Mouse (Mus musculus) liver, embryonic 12.5 days (tissue): ENCODE measurements around the gene Ocrl. TPM values are rescaled to one million over a fixed set of nuclear protein-coding genes. Genes with fewer than 3 reads are reported as not detected.

Experiments used
- ATAC-seq: fragments of 200-750 bp; cut with Nextera tagmentation; 2 replicates; pipeline ENCODE4 v1.8.0; 2017; ENCODE audit warnings: moderate number of reproducible peaks, mild to moderate bottlenecking, moderate library complexity
- H3K27ac ChIP-seq: fragments of 300-500 bp; sonication (generic); 2 replicates; pipeline ENCODE4 v1.5.1; 2016; ENCODE audit warnings: mild to moderate bottlenecking
- H3K27me3 ChIP-seq: fragments of 300-500 bp; sonication (generic); replicated peaks from 2 replicates; pipeline ENCODE4 v1.6.1; 2016; ENCODE audit warnings: mild to moderate bottlenecking, moderate library complexity
- H3K36me3 ChIP-seq: fragments of 300-500 bp; sonication (generic); 2 replicates; pipeline ENCODE4 v1.6.1; 2016; ENCODE audit warnings: mild to moderate bottlenecking, moderate library complexity
- H3K4me1 ChIP-seq: fragments of 300-500 bp; sonication (generic); 2 replicates; pipeline ENCODE4 v1.6.1; 2016
- H3K4me2 ChIP-seq: fragments of 300-500 bp; sonication (generic); 2 replicates; pipeline ENCODE4 v1.6.1; 2016; ENCODE audit warnings: mild to moderate bottlenecking, moderate library complexity
- H3K4me3 ChIP-seq: fragments of 300-500 bp; sonication (generic); 2 replicates; pipeline ENCODE4 v1.5.1; 2016; ENCODE audit warnings: mild to moderate bottlenecking, moderate library complexity
- H3K9ac ChIP-seq: fragments of 300-500 bp; sonication (generic); 2 replicates; pipeline ENCODE4 v1.6.1; 2016; ENCODE audit warnings: mild to moderate bottlenecking, moderate library complexity
- H3K9me3 ChIP-seq: fragments of 300-500 bp; sonication (generic); replicated peaks from 2 replicates; pipeline ENCODE4 v1.6.1; 2016; ENCODE audit warnings: mild to moderate bottlenecking, moderate library complexity
- WGBS: fragments of 180-500 bp; shearing (Covaris S2); methylation state at CpG from one replicate; pipeline ENCODE4 v1.1.7; 2016; ENCODE audit not compliant: insufficient replicate concordance; 5-methylcytosine and 5-hydroxymethylcytosine counted together
- polyA plus RNA-seq: library from polyadenylated mRNA; unstranded; fragments of >200 nt; fragmentation: Nextera tagmentation; extraction: Ambion mirVana; gene quantifications from 2 replicates; pipeline ENCODE4 v1.2.1, GENCODE M21; 2016

The Ocrl gene
- polyA plus RNA-seq, 1 experiment from 2014 or later, result 5.8 TPM

- Histone ChIP-seq H3K4me2 (no peak overlapping the region), H3K36me3 (peaks cover 3% of the 10 kb centered on the region; the same call in 1 of the 2 replicates), H3K9me3 (no peaks in the 10 kb centered on the region), H3K4me3 (no peak overlapping the region), H3K9ac (no peak overlapping the region), H3K27me3 (no peaks in the 10 kb centered on the region), H3K4me1 (no peaks in the 10 kb centered on the region), H3K27ac (no peak overlapping the region)
- no peak for ATAC-seq
- 54% methylated on average over 3 of the region's 3 CpGs for WGBS
Observed at GRCm38 (mm10) chrX:47927981-47928380, 15.8 kb downstream of the Ocrl start.

GRCm38 (mm10) chrX:47930449-47930848 is 18.3 kb downstream of the Ocrl start:
- no peak for ATAC-seq
- Histone ChIP-seq H3K4me2 (no peak overlapping the region), H3K27me3 (no peaks in the 10 kb centered on the region), H3K9ac (no peak overlapping the region), H3K9me3 (no peaks in the 10 kb centered on the region), H3K4me1 (no peaks in the 10 kb centered on the region), H3K27ac (no peak overlapping the region), H3K36me3 (peaks cover 4% of the 10 kb centered on the region; the same call in 1 of the 2 replicates), H3K4me3 (no peak overlapping the region)
- WGBS, result 52% methylated on average over 3 of the region's 3 CpGs

- Histone ChIP-seq H3K4me3 (no peak overlapping the region), H3K27ac (no peak overlapping the region), H3K4me2 (no peak overlapping the region), H3K9me3 (no peaks in the 10 kb centered on the region), H3K27me3 (no peaks in the 10 kb centered on the region), H3K9ac (no peak overlapping the region), H3K36me3 (peaks cover 8% of the 10 kb centered on the region; the same call in 1 of the 2 replicates), H3K4me1 (no peaks in the 10 kb centered on the region)
- no peak for ATAC-seq
- WGBS, result 59% methylated on average over 11 of the region's 11 CpGs
Observed at GRCm38 (mm10) chrX:47934352-47934751, 22.2 kb downstream of the Ocrl start.

- ATAC-seq, result no peak
- Histone ChIP-seq H3K4me3 (no peak overlapping the region), H3K4me1 (no peaks in the 10 kb centered on the region), H3K27ac (no peak overlapping the region), H3K27me3 (no peaks in the 10 kb centered on the region), H3K4me2 (no peak overlapping the region), H3K36me3 (0 out of 2 replicates have a peak, but pooled peaks cover 5% of the 10 kb centered on the region), H3K9ac (no peak overlapping the region), H3K9me3 (no peaks in the 10 kb centered on the region)
- WGBS, result 64% methylated on average over 5 of the region's 5 CpGs
Observed at GRCm38 (mm10) chrX:47936885-47937284, 24.7 kb downstream of the Ocrl start.

GRCm38 (mm10) chrX:47937740-47938139 is 25.6 kb downstream of the Ocrl start:
- H3K27ac ChIP-seq, result no peak overlapping the region
- no peaks in the 10 kb centered on the region for H3K27me3 ChIP-seq
- no peak for ATAC-seq
- WGBS, result 59% methylated on average over 2 of the region's 2 CpGs
- no peak overlapping the region for H3K4me3 ChIP-seq
- H3K9ac ChIP-seq, result no peak overlapping the region
- H3K4me2 ChIP-seq, result no peak overlapping the region
- H3K4me1 ChIP-seq, result no peaks in the 10 kb centered on the region
- no peaks in the 10 kb centered on the region for H3K9me3 ChIP-seq
- 0 out of 2 replicates have a peak, but pooled peaks cover 5% of the 10 kb centered on the region for H3K36me3 ChIP-seq

- Histone ChIP-seq H3K36me3 (peaks cover under 1% of the 10 kb centered on the region; the same call in 1 of the 2 replicates), H3K27ac (no peak overlapping the region), H3K4me3 (no peak overlapping the region), H3K9me3 (no peaks in the 10 kb centered on the region), H3K4me1 (no peaks in the 10 kb centered on the region), H3K4me2 (no peak overlapping the region), H3K9ac (no peak overlapping the region), H3K27me3 (no peaks in the 10 kb centered on the region)
- WGBS, result 74% methylated on average over 3 of the region's 3 CpGs
- ATAC-seq, result no peak
Observed at GRCm38 (mm10) chrX:47949729-47950128, 37.5 kb downstream of the Ocrl start.

GRCm38 (mm10) chrX:47962579-47962978 is 50.4 kb downstream of the Ocrl start:
- Histone ChIP-seq H3K4me1 (no peaks in the 10 kb centered on the region), H3K4me3 (no peak overlapping the region), H3K27ac (no peak overlapping the region), H3K4me2 (no peak overlapping the region), H3K36me3 (no peaks in the 10 kb centered on the region), H3K9me3 (no peaks in the 10 kb centered on the region), H3K9ac (no peak overlapping the region), H3K27me3 (no peaks in the 10 kb centered on the region)
- WGBS, result 75% methylated on average over 3 of the region's 3 CpGs
- no peak for ATAC-seq

GRCm38 (mm10) chrX:47970371-47970770 is 58.2 kb downstream of the Ocrl start:
- H3K27ac ChIP-seq, result no peak overlapping the region
- no peak overlapping the region for H3K4me2 ChIP-seq
- no peak for ATAC-seq
- H3K9ac ChIP-seq, result no peak overlapping the region
- H3K27me3 ChIP-seq, result no peaks in the 10 kb centered on the region
- WGBS, result 84% methylated on average over 4 of the region's 4 CpGs
- H3K9me3 ChIP-seq, result no peaks in the 10 kb centered on the region
- H3K4me1 ChIP-seq, result no peaks in the 10 kb centered on the region
- no peaks in the 10 kb centered on the region for H3K36me3 ChIP-seq
- no peak overlapping the region for H3K4me3 ChIP-seq

- H3K9me3 ChIP-seq, result no peaks in the 10 kb centered on the region
- no peak for ATAC-seq
- H3K27ac ChIP-seq, result no peak overlapping the region
- H3K9ac ChIP-seq, result no peak overlapping the region
- H3K4me1 ChIP-seq, result no peaks in the 10 kb centered on the region
- no peak overlapping the region for H3K4me3 ChIP-seq
- no peak overlapping the region for H3K4me2 ChIP-seq
- H3K27me3 ChIP-seq, result no peaks in the 10 kb centered on the region
- H3K36me3 ChIP-seq, result no peaks in the 10 kb centered on the region
- 78% methylated on average over 3 of the region's 3 CpGs for WGBS
Observed at GRCm38 (mm10) chrX:47970864-47971263, 58.7 kb downstream of the Ocrl start.

GRCm38 (mm10) chrX:47971366-47972128 is 59.4 kb downstream of the Ocrl start:
- no peak overlapping the region for H3K4me2 ChIP-seq
- no peaks in the 10 kb centered on the region for H3K36me3 ChIP-seq
- H3K27me3 ChIP-seq, result no peaks in the 10 kb centered on the region
- no peak for ATAC-seq
- WGBS, result 62% methylated on average over 10 of the region's 10 CpGs
- H3K9me3 ChIP-seq, result no peaks in the 10 kb centered on the region
- H3K4me1 ChIP-seq, result no peaks in the 10 kb centered on the region
- H3K4me3 ChIP-seq, result no peak overlapping the region
- no peak overlapping the region for H3K9ac ChIP-seq
- no peak overlapping the region for H3K27ac ChIP-seq

GRCm38 (mm10) chrX:47976551-47976950 is 64.4 kb downstream of the Ocrl start:
- ATAC-seq, result no peak
- no peaks in the 10 kb centered on the region for H3K27me3 ChIP-seq
- no peak overlapping the region for H3K27ac ChIP-seq
- no peak overlapping the region for H3K9ac ChIP-seq
- 51% methylated on average over 4 of the region's 4 CpGs for WGBS
- H3K9me3 ChIP-seq, result no peaks in the 10 kb centered on the region
- no peak overlapping the region for H3K4me2 ChIP-seq
- H3K36me3 ChIP-seq, result no peaks in the 10 kb centered on the region
- no peaks in the 10 kb centered on the region for H3K4me1 ChIP-seq
- H3K4me3 ChIP-seq, result no peak overlapping the region

GRCm38 (mm10) chrX:47977078-47977477 is 64.9 kb downstream of the Ocrl start:
- Histone ChIP-seq H3K4me1 (no peaks in the 10 kb centered on the region), H3K9me3 (no peaks in the 10 kb centered on the region), H3K9ac (no peak overlapping the region), H3K4me3 (no peak overlapping the region), H3K4me2 (no peak overlapping the region), H3K27me3 (no peaks in the 10 kb centered on the region), H3K36me3 (no peaks in the 10 kb centered on the region), H3K27ac (no peak overlapping the region)
- WGBS, result 52% methylated on average over 5 of the region's 5 CpGs
- ATAC-seq, result no peak
